Mouse (Mus musculus): Measurements from ENCODE around the gene Rapgef4. TPM values are rescaled to one million over a fixed set of nuclear protein-coding genes. Genes with fewer than 3 reads are reported as not detected.

The Rapgef4 gene
- total RNA-seq, 2 experiments from 2014 or later, result 166 to 168 TPM

DNA sequence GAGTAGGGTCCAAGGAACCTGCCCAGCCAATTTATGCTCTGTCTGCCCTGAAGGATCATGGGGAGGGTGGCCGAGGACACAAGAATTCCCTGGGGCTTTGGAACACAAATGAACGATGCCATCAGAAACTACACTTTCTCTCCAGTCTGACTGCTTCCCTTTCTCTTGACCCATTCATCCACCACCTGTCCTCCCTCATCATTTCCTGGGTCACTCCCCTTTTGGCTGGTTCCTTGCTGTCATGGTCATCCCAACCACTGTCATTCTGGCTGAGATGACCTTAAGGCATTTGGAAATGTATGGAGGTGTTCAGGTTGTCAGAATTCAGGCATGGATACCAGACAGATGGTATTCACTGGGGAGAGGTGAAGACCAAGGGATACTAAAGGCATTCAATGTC lies 200.4 kb downstream of the Rapgef4 start:
- DNase-seq (ENCODE audit: extremely low spot score in 1 of 2, low spot score in 2 of 2), result no peak
- intact Hi-C loops (cut with DNase I), result no loop called here

DNA sequence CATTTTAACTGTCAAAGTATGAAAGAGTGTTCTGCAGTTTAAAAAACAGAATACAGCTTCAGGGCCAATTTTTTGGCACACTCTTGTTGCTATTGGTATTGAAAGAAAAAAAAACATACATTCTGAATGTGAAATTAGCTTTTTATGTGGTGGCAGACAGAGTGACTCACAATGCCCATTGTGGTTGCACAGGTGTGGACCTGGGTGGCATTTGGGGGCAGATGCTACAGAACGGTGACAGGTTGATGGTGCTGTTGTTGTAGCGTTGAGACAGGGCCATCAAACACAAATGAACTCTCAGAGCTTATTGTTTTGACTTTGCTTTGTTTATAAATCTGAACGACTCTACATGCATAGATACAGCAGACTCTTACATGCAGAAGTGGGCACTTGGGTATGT lies 202.7 kb downstream of the Rapgef4 start:
- no peak for DNase-seq (ENCODE audit: extremely low spot score in 1 of 2, low spot score in 2 of 2)
- intact Hi-C loops (cut with DNase I), result no loop called here

DNA sequence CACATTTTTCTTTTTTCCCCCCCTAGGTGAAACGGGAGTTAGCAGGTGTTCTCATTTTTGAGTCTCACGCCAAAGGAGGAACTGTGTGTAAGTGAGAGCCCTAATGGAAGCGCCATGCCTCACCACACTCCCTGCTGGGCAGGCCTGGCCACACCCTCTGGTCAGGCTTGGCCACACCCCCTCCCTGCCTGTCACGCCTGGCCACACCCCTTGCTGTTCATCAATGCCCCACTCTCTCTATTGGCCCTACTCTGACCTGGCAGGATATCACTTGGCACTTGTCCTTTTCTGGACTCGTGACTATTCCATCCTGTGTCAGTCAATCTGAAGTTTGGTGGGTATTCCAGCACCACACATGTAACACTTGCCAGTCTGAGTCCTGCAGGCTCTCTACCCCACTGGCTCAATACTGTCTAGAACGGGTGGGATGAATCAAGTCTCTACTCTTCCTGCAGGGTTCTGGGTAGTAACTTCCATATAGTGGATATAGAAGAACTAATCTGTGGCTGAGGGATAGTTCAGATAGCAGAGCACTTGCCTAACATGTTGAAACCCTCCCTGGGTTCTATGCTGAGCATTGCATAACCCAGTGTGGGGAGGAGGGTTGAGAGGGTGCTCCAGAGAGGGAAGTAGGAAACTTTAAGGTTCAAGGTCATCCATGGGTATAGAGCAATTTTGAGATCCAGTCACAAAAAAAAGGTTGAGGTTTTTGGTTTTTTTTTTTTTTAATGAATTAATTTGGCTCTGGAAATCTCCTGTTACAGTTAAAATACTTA lies 215.3 kb downstream of the Rapgef4 start:
- intact Hi-C loops (cut with DNase I), result no loop called here
- DNase-seq (ENCODE audit: extremely low spot score in 1 of 2, low spot score in 2 of 2), result peak in 1 of 2 experiments; percentile 43

DNA sequence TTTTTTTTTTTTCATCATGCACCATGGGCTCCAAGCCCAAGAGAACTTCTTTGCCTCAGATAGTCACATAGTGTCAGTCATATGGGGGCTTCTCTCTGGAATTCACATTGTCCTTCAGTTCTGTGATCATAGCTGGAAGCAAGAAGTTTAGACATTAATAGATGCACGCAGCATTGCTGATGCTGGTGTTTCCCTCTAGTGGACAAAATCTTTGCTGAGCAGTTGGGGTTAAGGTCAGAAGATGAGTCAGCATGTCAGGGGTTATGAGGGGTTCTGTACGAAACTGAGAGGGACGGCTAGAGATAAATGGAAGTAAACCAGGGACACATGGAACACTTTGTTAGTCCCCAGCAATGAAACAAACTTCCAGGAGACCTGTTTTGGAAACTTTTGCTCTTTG lies 216.0 kb downstream of the Rapgef4 start:
- no peak for DNase-seq (ENCODE audit: extremely low spot score in 1 of 2, low spot score in 2 of 2)
- intact Hi-C loops (cut with DNase I), result no loop called here

DNA sequence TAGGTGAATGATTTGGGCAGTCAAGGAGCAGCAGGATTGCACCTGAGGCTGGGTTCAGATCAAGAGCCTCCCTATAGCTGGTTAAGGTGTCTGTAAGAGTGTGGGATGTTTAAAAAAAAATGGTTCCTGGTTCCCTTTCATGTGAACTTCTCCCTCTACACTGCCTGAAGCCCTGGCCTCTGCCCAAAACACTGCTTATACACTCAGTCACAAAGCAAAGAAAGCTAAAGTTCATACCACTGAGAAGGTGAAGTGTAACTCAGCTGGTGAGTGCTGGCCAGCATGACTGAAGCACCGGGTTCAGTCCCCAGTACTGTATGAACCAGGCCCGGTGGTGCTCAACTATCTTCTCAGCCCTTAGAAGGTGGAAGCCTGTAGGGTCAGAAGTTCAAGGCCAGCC lies 218.4 kb downstream of the Rapgef4 start:
- intact Hi-C loops (cut with DNase I), result no loop called here
- DNase-seq (ENCODE audit: extremely low spot score in 1 of 2, low spot score in 2 of 2), result no peak

DNA sequence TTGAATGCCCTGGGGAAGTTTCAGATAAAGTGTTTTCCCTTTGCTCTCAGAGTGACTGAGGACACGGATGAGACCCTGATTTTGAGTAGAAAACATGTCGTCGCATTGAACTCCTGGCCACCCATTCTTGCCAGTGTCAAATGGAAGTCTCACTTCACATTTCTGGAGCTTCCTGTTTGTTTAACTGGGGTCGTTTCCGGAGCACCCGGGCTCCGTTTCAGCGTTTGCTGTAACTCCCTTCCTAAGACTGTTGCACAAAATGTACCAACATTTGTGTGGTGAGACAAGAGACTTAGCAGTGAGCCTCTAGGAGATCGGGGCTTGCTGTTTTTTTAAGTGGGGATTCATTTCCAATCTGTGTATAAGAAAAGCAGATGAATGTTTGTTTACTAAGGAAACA lies 220.5 kb downstream of the Rapgef4 start:
- intact Hi-C loops (cut with DNase I), result no loop called here
- no peak for DNase-seq (ENCODE audit: extremely low spot score in 1 of 2, low spot score in 2 of 2)

DNA sequence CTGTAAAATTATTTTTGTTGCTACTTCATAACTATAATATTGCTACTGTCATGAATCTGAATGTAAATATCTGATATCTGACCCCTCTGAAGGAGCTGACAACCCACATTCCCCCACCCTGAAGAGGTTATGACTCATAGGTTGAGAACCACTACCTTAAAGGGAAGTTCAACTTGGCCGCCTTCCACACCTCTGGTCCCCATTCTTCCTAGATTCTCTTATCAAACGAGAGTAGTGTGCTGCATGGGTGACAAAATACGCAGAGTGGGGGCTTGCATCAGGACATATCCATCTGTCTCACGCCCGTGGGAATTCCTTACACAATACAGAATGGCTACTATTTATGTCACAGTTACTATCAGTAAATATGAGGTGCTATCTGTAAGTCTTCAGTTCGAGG lies 221.2 kb downstream of the Rapgef4 start:
- DNase-seq (ENCODE audit: extremely low spot score in 1 of 2, low spot score in 2 of 2), result no peak
- intact Hi-C loops (cut with DNase I), result no loop called here

DNA sequence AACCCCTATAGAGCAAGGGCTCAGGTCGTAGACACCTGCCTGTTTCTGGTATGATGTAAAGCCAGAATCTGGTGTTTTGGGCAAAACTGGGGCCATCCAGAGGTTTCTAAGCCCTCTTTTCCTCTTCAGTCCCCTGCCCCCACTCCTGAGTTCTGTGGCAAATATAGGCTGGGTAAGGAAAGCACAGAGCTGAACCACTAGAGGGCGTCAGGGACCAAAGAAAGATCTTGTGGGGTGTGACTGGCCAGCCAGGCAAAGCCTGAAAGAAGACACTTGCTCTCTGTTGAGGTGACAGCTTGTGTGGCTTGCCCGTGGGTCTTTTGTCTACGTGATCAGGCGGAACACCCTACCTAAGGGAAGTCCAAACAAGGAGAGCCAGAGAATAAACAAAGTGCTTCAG lies 222.6 kb downstream of the Rapgef4 start:
- intact Hi-C loops (cut with DNase I), result no loop called here
- DNase-seq (ENCODE audit: extremely low spot score in 1 of 2, low spot score in 2 of 2), result peak; percentile 43 to 78

DNA sequence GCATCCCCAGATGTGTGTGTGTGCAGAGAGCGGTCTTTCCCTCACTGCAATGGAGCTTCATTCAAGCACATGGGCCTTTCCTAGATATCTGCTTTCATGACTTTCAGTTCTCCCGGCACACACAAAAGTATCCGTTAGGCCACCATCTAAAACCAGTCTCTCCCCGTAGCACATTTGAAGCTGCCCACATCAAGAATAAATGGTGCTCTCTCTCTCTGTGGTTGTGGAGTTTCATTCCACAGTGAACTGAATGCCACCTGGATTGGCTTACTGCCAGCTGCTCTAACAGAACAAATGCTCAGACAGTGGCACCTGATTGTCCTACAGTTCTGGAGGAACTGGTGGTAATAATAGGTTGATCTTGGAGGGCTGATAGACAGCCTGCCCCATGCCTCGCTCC lies 224.8 kb downstream of the Rapgef4 start:
- intact Hi-C loops (cut with DNase I), result no loop called here
- no peak for DNase-seq (ENCODE audit: extremely low spot score in 1 of 2, low spot score in 2 of 2)

DNA sequence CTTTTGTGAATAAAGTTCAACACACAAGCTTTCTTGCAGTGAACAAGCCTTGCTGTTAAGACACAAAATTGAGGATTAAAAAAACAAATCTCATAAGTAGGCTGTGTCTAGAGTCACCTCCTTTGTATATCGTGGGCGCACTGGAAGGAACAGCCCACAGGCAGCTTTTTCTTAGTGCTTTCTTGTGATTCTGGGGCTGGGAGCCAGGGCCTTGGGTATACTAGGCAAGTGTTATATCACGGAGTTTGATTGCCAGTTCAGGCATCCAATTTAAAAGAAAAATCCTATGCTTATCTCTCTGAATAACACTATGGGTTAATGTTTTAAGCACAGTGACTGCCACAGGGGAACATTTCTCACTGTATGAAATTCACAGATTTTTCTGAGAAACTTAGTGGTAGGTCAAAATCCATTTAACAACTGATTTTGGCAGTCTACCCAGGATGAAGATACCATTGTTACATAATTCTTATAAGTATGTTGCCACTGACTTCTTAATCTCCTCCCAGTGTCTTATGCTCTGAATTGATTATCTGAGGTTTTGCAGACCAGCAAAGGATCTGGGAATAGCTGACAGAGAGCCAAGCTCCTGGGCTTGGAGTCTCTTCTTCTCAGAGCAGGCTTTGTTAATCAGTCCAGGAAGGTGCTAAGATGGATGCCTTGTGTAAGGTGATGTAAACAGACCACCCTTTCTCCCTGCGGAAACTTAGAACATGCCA lies 225.6 kb downstream of the Rapgef4 start:
- no peak for DNase-seq (ENCODE audit: extremely low spot score in 1 of 2, low spot score in 2 of 2)
- intact Hi-C loops (cut with DNase I), result no loop called here

DNA sequence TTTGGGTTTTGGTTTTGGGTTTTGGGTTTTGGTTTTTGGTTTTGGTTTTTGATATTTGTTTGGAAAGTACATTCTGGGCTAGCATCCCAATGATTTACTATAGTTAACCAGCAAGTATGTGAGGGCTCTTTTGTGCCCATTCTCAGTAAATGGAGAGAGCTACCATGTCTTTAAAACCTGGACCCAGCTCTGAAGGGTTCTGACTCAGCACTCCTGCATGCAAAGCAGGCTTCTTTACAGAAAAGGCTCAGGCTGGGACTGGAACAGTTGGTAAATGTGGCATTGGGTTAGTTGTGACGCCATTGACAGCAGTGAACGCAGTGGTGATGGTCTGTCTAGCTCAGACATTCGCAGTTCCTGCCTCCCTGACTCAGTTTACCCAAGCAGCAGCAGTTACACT lies 236.3 kb downstream of the Rapgef4 start:
- intact Hi-C loops (cut with DNase I), result no loop called here
- DNase-seq (ENCODE audit: extremely low spot score in 1 of 2, low spot score in 2 of 2), result no peak

DNA sequence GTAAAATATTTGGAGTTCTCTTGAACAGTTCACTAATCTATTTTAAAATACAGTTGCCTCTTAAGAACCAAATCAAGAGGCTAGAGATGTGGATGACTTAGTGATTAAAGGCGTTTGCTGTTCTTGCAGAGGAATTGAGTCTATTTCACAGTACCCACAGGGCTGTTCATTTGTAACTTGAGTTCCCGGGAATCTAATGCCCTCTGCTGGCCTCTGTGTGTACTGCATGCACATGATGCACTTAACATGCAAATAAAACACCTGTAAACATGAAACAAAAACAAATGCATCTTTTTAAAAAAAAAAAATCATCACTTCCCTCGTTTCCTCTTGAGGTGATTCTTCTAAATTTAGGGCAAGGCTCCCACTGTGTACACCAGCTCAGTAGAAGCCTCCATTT lies 238.9 kb downstream of the Rapgef4 start:
- intact Hi-C loops (cut with DNase I), result loop anchor here (5.0 kb wide), 1 partner anchor 183 kb away; no protein-coding TSS in a partner anchor
- DNase-seq (ENCODE audit: extremely low spot score in 1 of 2, low spot score in 2 of 2), result peak; percentile 28 to 45

DNA sequence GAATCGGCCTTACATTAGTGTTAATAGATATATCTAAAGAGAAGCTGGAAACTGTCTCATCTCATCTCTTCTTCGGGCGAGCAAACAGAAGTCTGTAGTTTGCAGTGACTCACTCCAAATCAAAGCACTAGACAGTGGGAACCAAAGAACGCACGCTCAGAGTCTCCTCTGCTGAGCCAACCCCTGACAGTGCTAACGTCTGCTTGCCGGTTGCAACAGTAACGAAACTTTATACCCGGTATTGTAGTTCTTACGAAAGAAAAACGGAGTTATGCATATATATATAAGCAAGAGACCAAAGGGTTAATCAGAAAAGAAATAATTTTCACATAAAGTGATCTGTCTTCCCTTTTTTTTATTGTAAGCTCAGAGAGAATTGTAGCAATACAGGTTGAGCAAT lies 240.2 kb downstream of the Rapgef4 start:
- intact Hi-C loops (cut with DNase I), result loop anchor here (5.0 kb wide), 1 partner anchor 184 kb away; no protein-coding TSS in a partner anchor
- no peak for DNase-seq (ENCODE audit: extremely low spot score in 1 of 2, low spot score in 2 of 2)

DNA sequence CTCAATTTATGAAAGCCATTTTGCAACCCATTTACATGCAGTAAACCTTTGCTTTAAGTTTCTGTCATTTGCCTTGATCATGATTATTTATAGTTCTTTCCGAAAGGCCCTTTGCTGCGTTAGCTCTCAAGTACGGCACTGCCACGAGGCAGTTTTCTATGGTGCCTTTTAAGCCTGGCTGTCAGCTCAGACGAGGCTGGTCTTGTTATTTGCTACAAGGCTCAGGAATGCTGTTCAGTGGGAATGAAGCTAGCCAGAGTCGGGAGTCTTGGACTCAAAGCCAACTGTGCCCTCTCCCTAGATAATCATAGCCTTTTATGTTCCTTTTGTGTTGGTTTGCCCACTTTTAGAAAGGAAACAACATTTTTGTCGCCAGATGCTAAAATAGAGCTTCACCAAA lies 240.7 kb downstream of the Rapgef4 start:
- DNase-seq (ENCODE audit: extremely low spot score in 1 of 2, low spot score in 2 of 2), result no peak
- intact Hi-C loops (cut with DNase I), result loop anchor here (5.0 kb wide), 1 partner anchor 184 kb away; no protein-coding TSS in a partner anchor

DNA sequence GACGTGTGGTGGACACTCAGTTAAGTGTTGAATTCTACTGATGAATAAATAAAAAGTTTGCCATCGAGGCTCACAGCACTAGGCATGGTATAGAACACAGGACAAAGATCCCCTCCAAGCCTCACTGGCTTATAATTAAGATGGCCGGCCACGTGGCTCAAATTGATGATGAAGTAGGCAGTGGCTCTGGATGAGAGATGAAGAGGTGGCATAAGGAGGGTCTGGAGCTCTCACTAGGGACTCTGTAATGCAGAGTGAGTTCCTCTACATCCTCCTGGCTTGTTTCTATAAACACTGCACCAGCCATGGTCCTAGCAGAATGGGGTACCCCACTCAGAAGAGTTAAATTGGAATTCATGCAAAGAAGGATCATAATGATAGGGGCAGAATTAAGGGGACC lies 241.2 kb downstream of the Rapgef4 start:
- intact Hi-C loops (cut with DNase I), result loop anchor here (5.0 kb wide), 1 partner anchor 185 kb away; no protein-coding TSS in a partner anchor
- no peak for DNase-seq (ENCODE audit: extremely low spot score in 1 of 2, low spot score in 2 of 2)

DNA sequence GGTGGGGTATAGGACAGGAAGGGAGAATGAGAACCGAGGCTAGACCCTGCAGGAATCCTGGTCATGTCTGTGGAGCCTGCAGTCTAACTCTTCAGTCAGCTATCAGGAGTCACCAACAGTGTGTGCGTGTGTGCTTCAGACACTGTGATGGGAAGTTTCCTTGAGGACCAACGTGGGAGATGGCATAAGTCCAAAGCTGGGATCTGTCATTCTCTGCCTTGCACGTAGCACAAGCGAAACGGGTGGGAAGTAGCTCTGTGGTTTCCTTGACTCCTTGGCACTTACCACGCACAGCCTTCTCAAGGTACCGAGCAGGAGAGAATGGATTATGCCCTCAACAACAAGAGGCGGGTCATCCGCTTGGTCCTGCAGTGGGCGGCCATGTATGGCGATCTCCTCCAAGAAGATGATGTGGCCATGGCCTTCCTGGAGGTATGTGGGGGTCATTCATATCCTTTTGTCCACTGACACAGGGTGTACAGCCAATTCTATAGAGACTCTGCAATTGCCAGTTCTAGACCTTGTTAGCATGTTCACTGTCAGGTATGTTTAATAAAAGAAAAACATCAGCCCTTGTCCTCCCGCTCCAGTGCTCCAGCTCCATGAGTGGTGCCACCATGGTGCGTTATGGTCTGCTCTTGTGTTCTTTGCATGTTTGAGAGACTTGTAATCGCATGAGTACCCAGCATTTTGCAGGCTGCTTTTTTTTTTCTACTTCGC lies 241.9 kb downstream of the Rapgef4 start:
- no peak for DNase-seq (ENCODE audit: extremely low spot score in 1 of 2, low spot score in 2 of 2)
- intact Hi-C loops (cut with DNase I), result loop anchor here (5.0 kb wide), 1 partner anchor 186 kb away; no protein-coding TSS in a partner anchor

DNA sequence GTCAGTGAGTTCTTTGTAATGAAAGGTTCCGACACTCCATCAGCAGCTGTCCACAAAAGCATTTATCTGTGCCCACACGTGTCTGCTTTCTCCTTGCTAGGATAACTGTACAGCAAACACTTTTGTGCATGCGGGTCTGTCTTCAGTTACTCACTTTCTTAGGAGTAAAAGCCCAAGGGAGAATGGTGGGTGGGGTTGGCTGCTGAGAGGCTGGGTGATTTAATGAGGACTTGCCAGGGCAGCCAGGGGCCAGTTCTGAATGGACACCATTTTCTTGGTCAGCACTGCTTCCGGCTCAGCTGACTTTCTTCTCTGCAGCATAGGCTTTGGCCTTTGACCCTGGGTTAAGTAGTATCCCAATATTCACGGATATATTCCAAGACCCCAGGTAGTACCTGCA lies 242.4 kb downstream of the Rapgef4 start:
- no peak for DNase-seq (ENCODE audit: extremely low spot score in 1 of 2, low spot score in 2 of 2)
- intact Hi-C loops (cut with DNase I), result loop anchor here (5.0 kb wide), 1 partner anchor 186 kb away; no protein-coding TSS in a partner anchor

DNA sequence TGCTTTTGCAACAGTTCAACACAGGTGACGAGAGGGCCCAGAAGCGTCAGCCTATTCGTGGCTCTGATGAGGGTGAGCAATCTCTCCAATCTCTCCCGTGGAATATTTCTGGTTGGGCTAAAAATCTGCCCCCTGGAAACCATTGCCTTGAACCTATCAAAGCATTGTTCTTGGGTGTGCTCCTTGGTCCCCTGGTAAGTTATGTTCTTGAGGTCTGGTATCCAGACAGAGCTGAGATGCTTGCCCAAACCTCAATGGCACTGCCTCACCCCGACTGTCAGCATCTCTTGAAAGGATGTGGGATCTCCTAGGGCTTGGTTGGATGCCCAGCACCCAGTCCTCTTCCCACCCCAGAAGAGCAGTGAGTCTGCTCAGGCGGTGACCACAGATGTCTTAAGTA lies 245.0 kb downstream of the Rapgef4 start:
- intact Hi-C loops (cut with DNase I), result no loop called here
- DNase-seq (ENCODE audit: extremely low spot score in 1 of 2, low spot score in 2 of 2), result no peak

DNA sequence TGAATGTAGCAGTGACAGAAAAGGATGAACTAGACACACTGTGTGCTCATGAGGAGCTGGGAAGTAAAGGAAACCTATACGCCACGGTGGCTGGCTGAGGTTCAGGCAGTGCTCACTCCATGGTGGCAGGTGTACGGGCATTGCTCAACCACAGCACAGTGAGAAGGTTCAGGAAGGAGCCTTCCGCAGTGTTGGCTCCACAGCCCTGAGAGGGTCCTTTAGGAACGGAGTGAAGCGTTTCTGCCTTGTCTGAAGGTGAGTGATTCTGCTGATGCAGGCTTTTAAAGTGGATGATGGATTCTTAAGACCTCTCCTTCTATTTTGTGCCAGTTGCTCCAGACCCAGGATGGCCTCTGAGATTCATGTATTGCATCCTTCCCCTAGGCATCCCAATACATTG lies 246.4 kb downstream of the Rapgef4 start:
- intact Hi-C loops (cut with DNase I), result no loop called here
- no peak for DNase-seq (ENCODE audit: extremely low spot score in 1 of 2, low spot score in 2 of 2)

DNA sequence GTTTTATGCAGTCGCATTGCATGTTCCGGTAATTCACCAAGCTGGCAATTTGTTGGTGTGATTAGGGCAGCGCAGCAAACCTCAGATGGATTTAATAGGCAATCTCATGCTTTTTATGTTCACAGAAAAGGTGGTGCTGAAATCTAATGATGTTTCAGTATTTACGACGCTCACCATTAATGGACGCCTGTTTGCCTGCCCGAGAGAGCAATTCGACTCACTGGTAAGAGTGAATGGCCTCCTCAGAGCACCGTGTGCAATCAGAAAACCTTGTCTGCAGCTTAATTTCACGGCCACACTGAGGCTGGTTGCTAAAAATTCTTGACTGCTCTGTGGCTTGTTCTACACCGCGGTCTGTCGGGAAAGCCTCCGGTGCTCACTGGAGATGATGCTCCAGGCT lies 247.8 kb downstream of the Rapgef4 start:
- no peak for DNase-seq (ENCODE audit: extremely low spot score in 1 of 2, low spot score in 2 of 2)
- intact Hi-C loops (cut with DNase I), result no loop called here

All from left cerebral cortex, postnatal 10 days (tissue).